Mouse (Mus musculus) lung, adult 2 months (tissue): ENCODE data around the gene Ccdc51. TPM values are rescaled to one million over a fixed set of nuclear protein-coding genes. Genes with fewer than 3 reads are reported as not detected.

Source experiments
- DNase-seq: peaks from one replicate; pipeline ENCODE4 v3.0.0; 2022
- H3K4me1 ChIP-seq: fragments of 200-500 bp; 2 replicates; pipeline ENCODE4 v1.6.1; 2011; ENCODE audit warnings: low read length; ENCODE audit not compliant: control insufficient read depth, insufficient read depth
- H3K4me3 ChIP-seq: fragments of 200-500 bp; replicated peaks from 2 replicates; pipeline ENCODE3; 2011; ENCODE audit warnings: low read depth, mild to moderate bottlenecking, control low read depth, low read length; ENCODE audit errors: extremely low read depth
- CTCF ChIP-seq: fragments of 200-500 bp; IDR thresholded peaks from 2 replicates; pipeline ENCODE4 v1.5.1; 2011; ENCODE audit warnings: mild to moderate bottlenecking, low read length, control low read depth; ENCODE audit not compliant: insufficient read depth
- POLR2A ChIP-seq: fragments of 200-500 bp; IDR thresholded peaks from 2 replicates; pipeline ENCODE4 v1.6.1; 2011; ENCODE audit warnings: low read depth, mild to moderate bottlenecking, control low read depth, low read length, borderline replicate concordance; ENCODE audit errors: extremely low read depth
- WGBS: fragments of 180-500 bp; shearing (Covaris S2); methylation state at CpG from one replicate; pipeline ENCODE4 v1.1.7; 2018; 5-methylcytosine and 5-hydroxymethylcytosine counted together
- polyA plus RNA-seq: library from polyadenylated mRNA; depleted of rRNA; stranded (reverse); fragments of >200 nt; gene quantifications from 2 replicates; pipeline ENCODE4 v1.2.3, GENCODE M21; 2012

The Ccdc51 gene
- polyA plus RNA-seq, 1 experiment, result 3.7 TPM

DNA sequence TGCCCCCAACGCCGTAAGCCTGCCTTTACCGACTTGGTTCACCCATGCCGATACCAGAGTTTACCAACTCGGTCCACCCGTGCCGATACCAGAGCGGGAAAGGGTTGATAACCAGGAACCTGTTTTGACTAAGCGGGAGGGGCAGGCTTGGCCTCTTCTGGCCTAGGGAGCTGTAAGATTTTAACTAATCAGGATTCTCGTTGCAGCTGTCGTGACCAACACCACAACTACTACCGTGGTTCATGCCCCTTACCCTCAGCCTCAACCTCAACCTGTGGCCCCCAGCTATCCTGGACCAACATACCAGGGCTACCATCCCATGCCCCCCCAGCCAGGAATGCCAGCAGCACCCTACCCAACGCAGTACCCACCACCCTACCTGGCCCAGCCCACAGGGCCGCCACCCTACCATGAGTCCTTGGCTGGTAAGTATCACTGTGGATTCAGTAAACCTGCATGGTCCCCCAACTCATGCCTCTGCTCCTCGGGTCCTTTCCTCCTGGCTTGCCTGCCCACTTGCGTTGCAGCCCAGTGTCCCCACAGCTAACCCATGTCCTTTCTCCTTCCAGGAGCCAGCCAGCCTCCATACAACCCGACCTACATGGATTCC is 26.1 kb upstream of the Ccdc51 start:
- Histone ChIP-seq H3K4me3 (no peak overlapping the region), H3K4me1 (peaks cover 20% of the 10 kb centered on the region)
- DNase-seq, result no peak
- 87% methylated on average over 17 of the region's 17 CpGs for WGBS
- TF ChIP-seq CTCF, result no peak

DNA sequence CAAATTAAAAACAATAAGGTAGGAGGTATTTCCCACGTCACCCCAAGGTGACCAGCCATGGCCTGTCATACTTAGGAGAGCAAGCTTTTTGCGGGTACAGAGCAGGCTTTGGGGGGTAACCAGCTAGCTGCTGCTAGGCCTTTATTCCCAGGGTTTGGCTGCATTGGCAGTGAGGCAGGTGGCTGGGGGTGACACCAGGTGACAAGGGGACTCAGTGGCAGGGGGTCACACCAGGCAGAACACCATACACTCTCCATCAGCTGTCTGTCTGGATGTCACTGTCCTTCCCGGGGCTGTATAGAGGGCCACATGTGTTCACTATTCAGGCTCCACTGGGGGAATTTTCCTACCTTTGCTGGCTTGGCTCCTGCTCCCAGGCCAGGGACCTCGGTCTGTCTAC is 25.4 kb upstream of the Ccdc51 start:
- TF ChIP-seq CTCF (no peak), POLR2A (no peak)
- H3K4me3 ChIP-seq, result no peak overlapping the region
- peaks cover 20% of the 10 kb centered on the region for H3K4me1 ChIP-seq
- 76% methylated on average over 4 of the region's 4 CpGs for WGBS
- DNase-seq, result no peak

DNA sequence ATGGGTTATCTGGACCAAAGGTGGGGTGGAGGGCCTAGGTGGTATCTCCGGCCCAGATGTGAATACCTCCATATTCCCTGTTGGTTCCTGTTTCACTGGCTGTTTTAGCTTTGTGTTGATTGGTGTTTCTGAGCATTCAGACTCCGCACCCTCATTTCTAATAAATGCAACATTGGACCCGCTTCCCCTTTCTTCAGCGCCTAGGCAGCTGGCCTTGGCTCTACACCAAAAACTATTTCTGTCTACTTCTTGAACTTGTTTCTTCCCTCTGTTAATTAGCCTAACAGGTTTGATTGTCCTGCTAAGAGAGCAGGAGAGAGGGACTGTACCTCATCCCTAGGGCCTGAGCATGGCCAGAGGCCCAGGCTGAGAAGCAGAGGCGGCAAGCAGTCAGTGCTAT is 24.8 kb upstream of the Ccdc51 start:
- DNase-seq, result no peak
- TF ChIP-seq POLR2A (no peak), CTCF (no peak)
- WGBS, result 77% methylated on average over 5 of the region's 5 CpGs
- Histone ChIP-seq H3K4me3 (no peak overlapping the region), H3K4me1 (peaks cover 20% of the 10 kb centered on the region)

DNA sequence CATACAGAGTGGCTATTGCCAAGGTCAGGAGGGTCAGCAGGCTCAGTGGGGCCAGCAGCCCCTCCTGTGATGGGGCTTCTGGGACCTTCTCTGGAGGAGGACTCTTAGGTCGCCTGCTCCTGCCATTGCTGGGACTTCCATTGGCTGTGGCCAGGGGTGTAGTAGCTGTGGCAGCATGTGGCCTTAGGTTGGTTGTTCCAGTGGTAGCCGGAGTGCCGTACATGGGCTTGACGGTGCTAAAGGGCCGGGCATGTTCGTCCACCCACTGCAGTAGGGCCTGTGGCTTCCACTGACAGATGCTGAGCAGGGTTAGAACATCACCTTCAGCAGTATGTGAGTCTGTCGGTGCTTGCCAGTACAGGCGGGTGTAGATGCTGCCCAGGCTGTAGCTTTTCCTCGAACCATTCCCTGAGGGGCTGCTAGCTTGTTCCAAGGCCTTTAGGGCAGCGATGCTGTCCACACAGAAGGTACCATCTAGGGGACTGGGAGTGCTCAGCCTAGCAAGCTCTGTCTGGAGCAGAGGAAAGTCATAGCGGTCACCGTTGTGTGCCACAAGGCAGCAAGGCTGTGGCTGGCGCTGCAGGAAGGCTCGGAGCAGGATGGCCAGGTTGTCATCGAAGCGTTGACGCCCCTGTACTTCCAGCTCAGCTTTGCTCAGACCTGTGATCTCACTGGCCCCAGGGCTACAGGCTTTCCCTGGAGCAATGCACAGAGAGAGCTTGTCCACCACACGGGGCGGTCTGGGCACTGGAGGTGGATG is 24.1 kb upstream of the Ccdc51 start:
- WGBS, result 83% methylated on average over 19 of the region's 19 CpGs
- H3K4me3 ChIP-seq, result peak overlapping the region; percentile 47
- H3K4me1 ChIP-seq, result peaks cover 20% of the 10 kb centered on the region
- no peak for TF ChIP-seq POLR2A
- TF ChIP-seq CTCF, result no peak
- DNase-seq, result peak; percentile 7

DNA sequence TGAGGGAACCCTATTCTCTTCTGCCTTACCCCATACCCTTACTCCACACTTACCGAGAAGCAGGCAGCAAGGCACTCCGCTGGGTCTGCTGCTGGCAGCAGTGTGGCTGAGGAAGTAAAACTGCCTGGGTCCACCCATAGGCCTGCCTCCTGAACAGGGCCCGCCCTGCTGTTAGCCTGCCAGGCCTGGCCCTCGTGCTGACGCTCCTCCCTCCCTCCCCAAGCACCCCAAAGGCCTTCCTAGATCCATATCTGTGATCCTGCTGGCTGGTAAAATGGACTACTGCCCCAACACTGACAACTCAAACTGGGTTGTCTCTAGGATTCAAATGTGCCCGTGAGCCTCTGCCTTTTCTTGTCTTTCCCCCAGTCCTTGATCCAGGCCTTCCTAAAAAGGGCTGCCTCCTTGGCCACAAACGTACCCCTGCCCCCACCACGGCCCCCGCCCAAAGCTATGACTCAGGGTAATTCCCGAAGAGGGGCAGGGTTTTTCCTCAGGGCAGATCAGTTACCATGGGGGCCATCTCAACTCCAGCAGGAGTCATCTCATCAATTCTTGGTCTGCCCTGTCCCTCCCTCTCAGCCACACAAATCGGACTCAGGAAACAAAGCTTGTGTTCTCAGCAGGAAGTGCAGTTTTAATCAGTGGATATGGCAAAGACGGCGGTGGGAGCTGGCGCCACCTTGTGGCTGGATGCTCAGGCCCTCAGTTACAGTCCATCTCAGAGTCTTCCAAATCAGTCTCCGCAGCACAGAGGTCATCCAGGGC is 23.0 kb upstream of the Ccdc51 start, which contains the start of gene Trex1:
Gene Trex1 (minus strand): TSS at position 599 of the 768 bp plus-strand sequence.
- Histone ChIP-seq H3K4me3 (peak within 1 kb of the TSS; percentile 47), H3K4me1 (peaks cover 19% of the 10 kb centered on the region)
- peak; percentile 97 for TF ChIP-seq POLR2A
- peak; percentile 92 for TF ChIP-seq CTCF
- DNase-seq, result peak; percentile 86
- 2% methylated on average over 15 of the region's 15 CpGs for WGBS

DNA sequence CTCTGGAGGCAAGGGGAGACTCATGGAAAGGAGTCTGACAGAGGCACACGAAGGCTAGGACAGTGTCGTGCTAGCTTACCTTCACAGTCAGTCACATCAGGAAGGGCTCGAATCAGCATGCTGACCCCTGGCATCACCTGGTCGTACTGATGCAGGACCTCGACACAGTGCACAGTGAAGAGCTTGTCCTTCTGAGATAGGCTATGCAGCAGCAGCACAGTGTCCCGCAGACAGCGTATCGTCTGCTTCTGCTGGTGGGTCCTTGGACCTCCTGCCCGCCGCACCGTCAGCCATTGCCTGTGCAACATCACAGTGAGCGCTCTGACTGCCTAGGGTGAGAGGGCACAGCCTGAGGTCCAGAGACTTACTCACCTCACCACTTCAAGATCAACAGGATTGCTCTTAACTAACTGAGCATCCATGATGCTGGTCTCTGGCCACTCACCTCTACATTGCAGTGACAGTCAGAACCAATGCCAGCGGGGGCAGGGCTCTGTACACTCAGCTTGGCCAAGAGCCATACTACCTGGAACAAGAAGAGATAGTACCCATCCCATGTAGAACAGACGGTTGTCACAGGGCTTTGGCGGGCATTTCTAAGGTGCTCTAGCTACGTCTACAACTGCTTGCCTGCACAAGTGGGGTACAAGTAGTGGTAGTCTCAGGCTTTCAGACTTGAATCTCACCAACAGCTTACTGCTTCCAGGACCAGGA is 22.0 kb upstream of the Ccdc51 start:
- 89% methylated on average over 16 of the region's 16 CpGs for WGBS
- no peak overlapping the region for H3K4me3 ChIP-seq
- peaks cover 16% of the 10 kb centered on the region for H3K4me1 ChIP-seq
- no peak for DNase-seq
- TF ChIP-seq POLR2A (no peak), CTCF (0 out of 2 replicates have a peak, but pooled peaks have one; percentile 6)

DNA sequence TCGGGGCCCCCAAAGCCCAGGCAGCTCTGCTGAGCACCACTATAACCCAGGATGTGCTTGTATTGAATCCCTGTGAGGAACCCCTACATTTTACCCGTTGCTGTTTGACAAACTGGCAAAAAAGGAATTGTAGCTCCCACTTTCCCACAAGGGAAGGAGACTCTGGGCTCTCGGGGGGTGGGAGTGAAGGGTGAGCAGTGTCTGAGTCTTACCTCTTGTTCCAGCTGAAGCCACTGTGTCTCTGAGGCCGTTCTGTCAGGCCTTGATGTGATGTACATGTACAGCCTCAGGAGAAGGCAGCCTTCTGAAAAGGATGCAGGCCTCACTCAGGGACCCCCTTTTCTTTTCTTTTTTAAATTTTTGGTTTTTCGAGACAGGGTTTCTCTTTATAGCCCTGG is 21.4 kb upstream of the Ccdc51 start:
- peaks cover 16% of the 10 kb centered on the region for H3K4me1 ChIP-seq
- TF ChIP-seq POLR2A (no peak), CTCF (no peak)
- DNase-seq, result no peak
- H3K4me3 ChIP-seq, result no peak overlapping the region
- WGBS, result 89% methylated on average over 5 of the region's 5 CpGs

DNA sequence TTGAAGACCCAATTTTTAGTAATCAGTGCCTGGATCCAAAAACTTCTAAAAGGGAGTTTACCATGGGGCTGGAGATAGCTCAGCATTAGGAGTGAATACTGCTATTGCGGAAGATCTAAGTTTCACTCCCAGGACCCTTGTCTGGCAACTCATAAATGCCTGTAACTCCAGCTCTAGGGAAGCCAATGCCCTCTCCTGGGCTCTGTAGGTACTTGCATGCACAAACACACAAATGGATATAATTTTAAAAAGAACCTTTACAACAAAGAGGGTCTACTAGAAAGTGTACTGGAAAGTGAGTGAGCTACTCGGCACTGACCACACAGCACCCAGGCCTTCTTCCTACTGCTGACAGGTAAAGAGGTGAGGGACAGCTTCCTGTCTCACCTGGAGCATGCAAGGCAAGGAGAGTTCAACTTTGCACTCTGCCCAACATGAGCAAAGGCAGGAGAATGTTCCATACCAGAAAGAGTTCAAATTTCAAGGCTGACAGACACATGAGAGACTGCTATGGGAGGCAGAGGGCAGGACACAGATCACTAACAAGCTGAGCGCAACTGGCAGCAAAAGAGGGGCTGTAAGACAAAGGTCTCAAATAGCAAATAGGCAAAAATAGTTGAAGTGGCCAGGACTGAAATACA is 14.1 kb upstream of the Ccdc51 start:
- 93% methylated on average over 3 of the region's 3 CpGs for WGBS
- DNase-seq, result no peak
- H3K4me1 ChIP-seq, result peaks cover 3% of the 10 kb centered on the region; the same call in 1 of the 2 replicates
- no peak overlapping the region for H3K4me3 ChIP-seq
- TF ChIP-seq POLR2A (no peak), CTCF (no peak)
